Mouse (Mus musculus) thymus, postnatal 10 days (tissue): ENCODE measurements around the gene Rap1gap2.

Experiments
- DNase-seq, 2 experiments: peaks; one replicate each; pipeline ENCODE4 v3.0.0; 2021; ENCODE audit warnings: low spot score in 2 of 2

The Rap1gap2 gene

GRCm38 (mm10) chr11:74610545-74611176 lies at the start of gene Rap1gap2:
Gene Rap1gap2, minus strand, starts transcription at chr11:74610915.
- no peak for DNase-seq

- DNase-seq, result no peak
These were observed 49.6 kb upstream of the Rap1gap2 start for GRCm38 (mm10) chr11:74660336-74660735.

- no peak for DNase-seq
These were observed 45.2 kb upstream of the Rap1gap2 start for GRCm38 (mm10) chr11:74655941-74656340.

GRCm38 (mm10) chr11:74653385-74653784 lies 42.7 kb upstream of the Rap1gap2 start:
- no peak for DNase-seq

GRCm38 (mm10) chr11:74652791-74653191 lies 42.1 kb upstream of the Rap1gap2 start:
- no peak for DNase-seq

GRCm38 (mm10) chr11:74650576-74651100 lies 39.9 kb upstream of the Rap1gap2 start:
- DNase-seq, result no peak

- peak; percentile 12 to 37 for DNase-seq
These were observed 39.2 kb upstream of the Rap1gap2 start for GRCm38 (mm10) chr11:74649647-74650551.

- peak; percentile 94 to 96 for DNase-seq
These were observed 38.5 kb upstream of the Rap1gap2 start, which contains the start of gene Cluh for GRCm38 (mm10) chr11:74649095-74649646. Gene Cluh, plus strand, starts transcription at chr11:74649495.

GRCm38 (mm10) chr11:74648676-74649075 lies 38.0 kb upstream of the Rap1gap2 start:
- no peak for DNase-seq

- DNase-seq, result no peak
These were observed 37.3 kb upstream of the Rap1gap2 start for GRCm38 (mm10) chr11:74647966-74648365.

GRCm38 (mm10) chr11:74639628-74640027 lies 28.9 kb upstream of the Rap1gap2 start:
- DNase-seq, result no peak

- no peak for DNase-seq
These were observed 28.2 kb upstream of the Rap1gap2 start for GRCm38 (mm10) chr11:74638791-74639411.

GRCm38 (mm10) chr11:74637971-74638790 lies 27.5 kb upstream of the Rap1gap2 start:
- peak; percentile 41 to 67 for DNase-seq

GRCm38 (mm10) chr11:74637486-74637885 lies 26.8 kb upstream of the Rap1gap2 start:
- DNase-seq, result no peak

GRCm38 (mm10) chr11:74634490-74635275 lies 24.0 kb upstream of the Rap1gap2 start:
- DNase-seq, result peak; percentile 43 to 77

GRCm38 (mm10) chr11:74631880-74632789 lies 21.4 kb upstream of the Rap1gap2 start:
- DNase-seq, result no peak

GRCm38 (mm10) chr11:74627481-74627880 lies 16.8 kb upstream of the Rap1gap2 start:
- no peak for DNase-seq

GRCm38 (mm10) chr11:74625333-74625732 lies 14.6 kb upstream of the Rap1gap2 start:
- no peak for DNase-seq

GRCm38 (mm10) chr11:74623693-74624092 lies 13.0 kb upstream of the Rap1gap2 start:
- DNase-seq, result no peak
